In the genomic region with DNA sequence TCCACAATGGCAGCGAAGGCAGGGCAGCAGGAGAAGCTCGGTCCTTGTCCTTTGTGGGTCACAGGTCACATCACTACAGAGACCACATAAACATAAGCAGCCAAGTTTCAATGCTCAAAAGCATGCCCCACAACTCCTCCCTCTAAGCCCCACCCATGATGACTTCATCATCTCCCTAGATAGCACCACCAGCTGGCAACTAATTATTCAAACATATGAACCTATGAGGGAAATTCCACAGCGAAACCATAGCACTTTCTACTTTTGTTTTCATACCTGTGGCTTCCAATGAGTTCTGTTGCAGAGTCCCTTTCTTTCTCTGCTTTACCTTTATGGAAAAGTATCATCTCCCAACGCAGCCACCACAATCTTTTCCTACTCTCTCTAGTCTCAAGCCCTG, we compare ENCODE assay signal across 32 mouse cellular contexts.
"Had no signal": no experiment of that assay in that cellular context is flagged by ENCODE, and none has a peak within 500 bp of the region (broad histone marks: within the 10 kb centered on the region; RNA-seq: fewer than 3 reads in every experiment).

No protein-coding gene starts in this region.

- H3K9ac ChIP-seq: limb, embryonic 12.5 days; limb, embryonic 13.5 days; limb, embryonic 15.5 days; liver, embryonic 12.5 days; liver, embryonic 13.5 days; liver, embryonic 14.5 days; liver, embryonic 15.5 days; liver, postnatal 0 days; lung, embryonic 14.5 days; lung, embryonic 15.5 days; midbrain, embryonic 12.5 days; midbrain, embryonic 13.5 days; midbrain, embryonic 15.5 days; neural tube, embryonic 12.5 days had no signal

- DNase-seq: left cerebral cortex, postnatal 4 days; liver; liver, embryonic 13.5 days; liver, postnatal 0 days; lung, adult 18-20 months; lung, adult 2 months; lung, embryonic 14.5 days; lung, postnatal 10 days; lung, postnatal 14 days; lung, postnatal 36 days; lung, postnatal 4 days; midbrain, embryonic 14.5 days had no signal

- H3K36me3 ChIP-seq: limb, embryonic 10.5 days; limb, embryonic 12.5 days; limb, embryonic 13.5 days; limb, embryonic 15.5 days; liver, embryonic 12.5 days; liver, embryonic 13.5 days; liver, embryonic 15.5 days; lung, embryonic 15.5 days; midbrain, embryonic 10.5 days; midbrain, embryonic 12.5 days; midbrain, embryonic 13.5 days; midbrain, embryonic 15.5 days; neural tube, embryonic 12.5 days had no signal

- H3K4me3 ChIP-seq: limb, embryonic 10.5 days; limb, embryonic 12.5 days; limb, embryonic 13.5 days; limb, embryonic 15.5 days; liver, embryonic 12.5 days; liver, embryonic 13.5 days; liver, embryonic 15.5 days; lung, embryonic 15.5 days; megakaryocyte, embryonic 14.5 days; midbrain, embryonic 10.5 days; midbrain, embryonic 12.5 days; midbrain, embryonic 13.5 days; midbrain, embryonic 15.5 days; myocyte; neural tube, embryonic 12.5 days had no signal

- H3K4me2 ChIP-seq: limb, embryonic 12.5 days; limb, embryonic 13.5 days; limb, embryonic 15.5 days; liver, embryonic 11.5 days; liver, embryonic 12.5 days; liver, embryonic 13.5 days; liver, embryonic 15.5 days; lung, embryonic 14.5 days; lung, embryonic 15.5 days; midbrain, embryonic 11.5 days; midbrain, embryonic 12.5 days; midbrain, embryonic 13.5 days; midbrain, embryonic 15.5 days; neural tube, embryonic 12.5 days had no signal

- H3K27me3 ChIP-seq: limb, embryonic 12.5 days; limb, embryonic 13.5 days; limb, embryonic 15.5 days; liver, embryonic 12.5 days; liver, embryonic 13.5 days; liver, embryonic 15.5 days; lung, embryonic 15.5 days; megakaryocyte, embryonic 14.5 days; midbrain, embryonic 13.5 days; midbrain, embryonic 15.5 days; neural tube, embryonic 12.5 days had no signal

- H3K4me1 ChIP-seq: limb, embryonic 10.5 days; limb, embryonic 12.5 days; limb, embryonic 13.5 days; limb, embryonic 15.5 days; liver, embryonic 12.5 days; liver, embryonic 13.5 days; liver, embryonic 15.5 days; lung, embryonic 15.5 days; megakaryocyte, embryonic 14.5 days; midbrain, embryonic 10.5 days; midbrain, embryonic 12.5 days; midbrain, embryonic 13.5 days; midbrain, embryonic 15.5 days; neural tube, embryonic 12.5 days had no signal

- ATAC-seq: liver, embryonic 12.5 days; liver, postnatal 0 days; lung, postnatal 0 days; midbrain, embryonic 13.5 days; midbrain, embryonic 15.5 days; midbrain, embryonic 16.5 days had no signal

- H3K27ac ChIP-seq: limb, embryonic 10.5 days; limb, embryonic 12.5 days; limb, embryonic 13.5 days; limb, embryonic 15.5 days; liver, embryonic 12.5 days; liver, embryonic 13.5 days; liver, embryonic 14.5 days; liver, embryonic 15.5 days; lung, embryonic 15.5 days; macrophage; midbrain, embryonic 10.5 days; midbrain, embryonic 12.5 days; midbrain, embryonic 13.5 days; midbrain, embryonic 15.5 days; neural tube, embryonic 12.5 days had no signal

- H3K9me3 ChIP-seq: limb, embryonic 10.5 days; limb, embryonic 12.5 days; limb, embryonic 13.5 days; limb, embryonic 15.5 days; liver, embryonic 12.5 days; liver, embryonic 13.5 days; liver, embryonic 15.5 days; lung, embryonic 15.5 days; midbrain, embryonic 10.5 days; midbrain, embryonic 12.5 days; midbrain, embryonic 13.5 days; midbrain, embryonic 15.5 days; neural tube, embryonic 12.5 days had no signal
